Mouse (Mus musculus) ovary, postnatal 14 days (tissue): ENCODE results near the gene Trim8.

Experiments used
- DNase-seq: peaks from one replicate; pipeline ENCODE4 v3.0.0; 2022; ENCODE audit warnings: low spot score

Gene Trim8

GRCm38 (mm10) chr19:46504822-46505417, 3.4 kb downstream of the Trim8 start:
- no peak for DNase-seq

- DNase-seq, result no peak
Observed at GRCm38 (mm10) chr19:46505646-46506371, 4.3 kb downstream of the Trim8 start.

GRCm38 (mm10) chr19:46506372-46506717, 4.8 kb downstream of the Trim8 start:
- no peak for DNase-seq

- DNase-seq, result no peak
Observed at GRCm38 (mm10) chr19:46507181-46507581, 5.7 kb downstream of the Trim8 start.

GRCm38 (mm10) chr19:46507806-46508205, 6.3 kb downstream of the Trim8 start:
- no peak for DNase-seq

GRCm38 (mm10) chr19:46508738-46509137, 7.2 kb downstream of the Trim8 start:
- DNase-seq, result no peak

GRCm38 (mm10) chr19:46509202-46509601, 7.7 kb downstream of the Trim8 start:
- DNase-seq, result no peak

- DNase-seq, result no peak
Observed at GRCm38 (mm10) chr19:46509736-46510135, 8.2 kb downstream of the Trim8 start.

GRCm38 (mm10) chr19:46510401-46510800, 8.9 kb downstream of the Trim8 start:
- no peak for DNase-seq

- no peak for DNase-seq
Observed at GRCm38 (mm10) chr19:46510824-46511223, 9.3 kb downstream of the Trim8 start.

GRCm38 (mm10) chr19:46511263-46511662, 9.8 kb downstream of the Trim8 start:
- no peak for DNase-seq

GRCm38 (mm10) chr19:46514387-46514786, 12.9 kb downstream of the Trim8 start:
- DNase-seq, result no peak

- DNase-seq, result no peak
Observed at GRCm38 (mm10) chr19:46515287-46515821, 13.9 kb downstream of the Trim8 start.

GRCm38 (mm10) chr19:46516667-46517528, 15.4 kb downstream of the Trim8 start:
- DNase-seq, result no peak

- DNase-seq, result no peak
Observed at GRCm38 (mm10) chr19:46517529-46518351, 16.2 kb downstream of the Trim8 start.

- no peak for DNase-seq
Observed at GRCm38 (mm10) chr19:46518352-46518787, 16.9 kb downstream of the Trim8 start.

GRCm38 (mm10) chr19:46518828-46519621, 17.5 kb downstream of the Trim8 start:
- DNase-seq, result no peak

- no peak for DNase-seq
Observed at GRCm38 (mm10) chr19:46521698-46522097, 20.2 kb downstream of the Trim8 start.

- DNase-seq, result no peak
Observed at GRCm38 (mm10) chr19:46522433-46523044, 21.0 kb downstream of the Trim8 start.

GRCm38 (mm10) chr19:46523131-46523479, 21.6 kb downstream of the Trim8 start:
- DNase-seq, result no peak
